Mouse (Mus musculus) midbrain, embryonic 11.5 days (tissue): ENCODE measurements around the gene Shq1. TPM values are rescaled to one million over a fixed set of nuclear protein-coding genes. Genes with fewer than 3 reads are reported as not detected.
A peak's percentile ranks its signal among the peaks of the same experiment; 100 is the strongest.

Source experiments
- ATAC-seq: fragments of 200-750 bp; cut with Nextera tagmentation; 2 replicates; pipeline ENCODE4 v1.8.0; 2017; ENCODE audit warnings: moderate TSS enrichment, moderate library complexity; ENCODE audit not compliant: low FRiP score
- DNase-seq: peaks from one replicate; pipeline ENCODE4 v3.0.0; 2015; ENCODE audit warnings: low spot score; ENCODE audit errors: missing footprints
- H3K27ac ChIP-seq: fragments of 300-500 bp; sonication (generic); 2 replicates; pipeline ENCODE4 v1.5.1; 2014; ENCODE audit warnings: low read depth, low read length
- H3K27me3 ChIP-seq: fragments of 300-500 bp; sonication (generic); 2 replicates; pipeline ENCODE4 v1.6.1; 2014; ENCODE audit warnings: mild to moderate bottlenecking, low read length, moderate library complexity, mixed read lengths; ENCODE audit not compliant: control insufficient read depth, insufficient read depth
- H3K36me3 ChIP-seq: fragments of 300-500 bp; sonication (generic); 2 replicates; pipeline ENCODE4 v1.6.1; 2014; ENCODE audit warnings: mild to moderate bottlenecking, low read length, moderate library complexity, mixed read lengths; ENCODE audit not compliant: control insufficient read depth, insufficient read depth
- H3K4me1 ChIP-seq: fragments of 300-500 bp; sonication (generic); 2 replicates; pipeline ENCODE4 v1.6.1; 2014; ENCODE audit warnings: low read length; ENCODE audit not compliant: control insufficient read depth, insufficient read depth
- H3K4me2 ChIP-seq: fragments of 300-500 bp; sonication (generic); 2 replicates; pipeline ENCODE4 v1.6.1; 2014; ENCODE audit warnings: mild to moderate bottlenecking, moderate library complexity
- H3K4me3 ChIP-seq: fragments of 300-500 bp; sonication (generic); 2 replicates; pipeline ENCODE4 v1.5.1; 2014; ENCODE audit warnings: low read depth, low read length
- H3K9ac ChIP-seq: fragments of 300-500 bp; sonication (generic); 2 replicates; pipeline ENCODE4 v1.6.1; 2014; ENCODE audit warnings: low read length
- H3K9me3 ChIP-seq: fragments of 300-500 bp; sonication (generic); 2 replicates; pipeline ENCODE4 v1.6.1; 2016; ENCODE audit warnings: low read length; ENCODE audit not compliant: control insufficient read depth
- WGBS: fragments of 180-500 bp; shearing (Covaris S2); extraction: QIAGEN DNeasy Blood & Tissue Kit; methylation state at CpG from one replicate; pipeline ENCODE4 v1.1.7; 2014; 5-methylcytosine and 5-hydroxymethylcytosine counted together
- polyA plus RNA-seq: library from polyadenylated mRNA; unstranded; fragments of >200 nt; fragmentation: Nextera tagmentation; extraction: Ambion mirVana; gene quantifications from 2 replicates; pipeline ENCODE4 v1.2.1, GENCODE M21; 2014

The Shq1 gene
- polyA plus RNA-seq, 1 experiment from 2014 or later, result 18.9 TPM

DNA sequence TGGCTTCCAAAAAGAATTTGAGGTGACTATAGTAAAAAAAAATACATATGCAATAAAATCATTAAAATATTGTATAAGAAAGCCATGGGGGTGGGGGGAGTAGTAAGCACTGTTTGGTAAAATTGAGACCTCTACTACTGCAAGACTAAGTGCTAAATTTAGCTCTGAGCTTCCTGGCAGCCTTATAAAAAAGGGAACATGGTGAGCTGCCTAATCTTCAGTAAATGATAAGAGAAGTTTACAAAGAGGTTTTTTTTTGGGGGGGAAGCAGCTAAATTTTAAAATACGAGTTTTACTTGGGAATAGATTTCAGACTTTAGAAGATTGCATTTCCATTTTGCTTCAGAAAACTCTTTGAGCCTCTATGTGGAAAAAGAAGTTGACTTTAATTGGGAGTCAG, 37.3 kb upstream of the Shq1 start:
- DNase-seq, result no peak

GRCm38 (mm10) chr6:100707557-100707956, 36.6 kb upstream of the Shq1 start:
- DNase-seq (peak; percentile 76), ATAC-seq (no peak)
- Histone ChIP-seq H3K9me3 (no peaks in the 10 kb centered on the region), H3K27ac (no peak overlapping the region), H3K27me3 (peaks cover 7% of the 10 kb centered on the region), H3K4me1 (peaks cover 6% of the 10 kb centered on the region; the same call in 1 of the 2 replicates), H3K36me3 (no peaks in the 10 kb centered on the region), H3K9ac (no peak overlapping the region), H3K4me3 (no peak overlapping the region), H3K4me2 (no peak overlapping the region)
- WGBS, result 42% methylated on average over 7 of the region's 7 CpGs

More for the DNA sequence above, 37.3 kb upstream of the Shq1 start:
- no peak overlapping the region for H3K4me2 ChIP-seq
- peaks cover 6% of the 10 kb centered on the region for H3K27me3 ChIP-seq
- no peak overlapping the region for H3K9ac ChIP-seq
- WGBS, result 86% methylated on average over 1 of the region's 1 CpGs
- H3K36me3 ChIP-seq, result no peaks in the 10 kb centered on the region
- no peak overlapping the region for H3K4me3 ChIP-seq
- ATAC-seq, result no peak
- H3K27ac ChIP-seq, result no peak overlapping the region
- H3K9me3 ChIP-seq, result no peaks in the 10 kb centered on the region
- peaks cover 6% of the 10 kb centered on the region; the same call in 1 of the 2 replicates for H3K4me1 ChIP-seq

DNA sequence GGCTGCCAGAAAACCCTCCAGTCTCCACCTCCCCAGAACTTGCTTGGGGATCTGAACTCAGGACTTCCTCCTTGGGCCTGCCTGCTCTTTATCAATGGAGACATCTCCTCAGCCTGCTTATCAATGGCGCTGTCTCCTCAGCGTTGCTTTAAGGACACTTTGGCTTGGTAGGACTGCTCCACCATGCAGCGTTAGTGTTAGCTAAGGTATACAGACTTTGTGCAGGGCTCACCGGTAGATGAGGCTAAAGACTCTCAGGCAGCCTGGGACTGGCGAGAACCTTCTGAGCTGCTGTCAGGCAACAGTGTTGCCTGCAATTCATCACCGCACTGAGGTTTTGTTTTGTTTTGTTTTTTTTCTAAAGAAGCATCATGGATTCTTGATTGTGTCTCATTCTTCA, 35.9 kb upstream of the Shq1 start:
- peaks cover 7% of the 10 kb centered on the region for H3K27me3 ChIP-seq
- no peak overlapping the region for H3K4me3 ChIP-seq
- H3K9ac ChIP-seq, result no peak overlapping the region
- no peaks in the 10 kb centered on the region for H3K36me3 ChIP-seq
- peak; percentile 87 for DNase-seq
- 82% methylated on average over 6 of the region's 6 CpGs for WGBS
- H3K9me3 ChIP-seq, result no peaks in the 10 kb centered on the region
- H3K27ac ChIP-seq, result no peak overlapping the region
- peaks cover 6% of the 10 kb centered on the region; the same call in 1 of the 2 replicates for H3K4me1 ChIP-seq
- no peak overlapping the region for H3K4me2 ChIP-seq
- no peak for ATAC-seq

DNA sequence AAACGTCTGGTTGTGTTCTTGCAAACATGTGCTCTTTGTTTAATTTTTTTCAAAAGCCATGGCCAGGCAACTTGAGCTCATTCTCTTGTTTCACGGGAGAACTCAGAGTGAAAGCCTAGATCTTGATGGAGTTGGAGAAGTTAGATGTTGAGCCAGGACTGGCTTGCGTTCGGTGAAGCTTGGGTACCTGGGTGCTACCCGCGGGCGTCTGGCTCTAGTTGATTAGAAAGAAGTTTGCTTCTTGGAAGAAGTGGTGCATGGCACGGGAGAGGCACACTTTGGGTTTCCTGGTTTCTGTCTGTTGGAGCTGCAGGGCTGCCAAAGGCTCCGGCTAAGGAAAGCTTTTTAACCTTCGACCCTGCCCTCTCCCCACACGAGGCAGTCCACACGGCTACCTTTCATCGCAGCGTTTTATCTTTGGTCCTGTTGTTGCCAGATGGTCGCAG, 34.4 kb upstream of the Shq1 start:
- Histone ChIP-seq H3K27me3 (peaks cover 7% of the 10 kb centered on the region), H3K36me3 (no peaks in the 10 kb centered on the region), H3K27ac (no peak overlapping the region), H3K4me2 (peak overlapping the region; percentile 63), H3K4me1 (peaks cover 6% of the 10 kb centered on the region; the same call in 1 of the 2 replicates), H3K9me3 (no peaks in the 10 kb centered on the region), H3K4me3 (peak overlapping the region; percentile 45), H3K9ac (no peak overlapping the region; the same call in 1 of the 2 replicates)
- under 1% methylated on average over 15 of the region's 15 CpGs for WGBS
- DNase-seq (peak; percentile 95), ATAC-seq (no peak)

DNA sequence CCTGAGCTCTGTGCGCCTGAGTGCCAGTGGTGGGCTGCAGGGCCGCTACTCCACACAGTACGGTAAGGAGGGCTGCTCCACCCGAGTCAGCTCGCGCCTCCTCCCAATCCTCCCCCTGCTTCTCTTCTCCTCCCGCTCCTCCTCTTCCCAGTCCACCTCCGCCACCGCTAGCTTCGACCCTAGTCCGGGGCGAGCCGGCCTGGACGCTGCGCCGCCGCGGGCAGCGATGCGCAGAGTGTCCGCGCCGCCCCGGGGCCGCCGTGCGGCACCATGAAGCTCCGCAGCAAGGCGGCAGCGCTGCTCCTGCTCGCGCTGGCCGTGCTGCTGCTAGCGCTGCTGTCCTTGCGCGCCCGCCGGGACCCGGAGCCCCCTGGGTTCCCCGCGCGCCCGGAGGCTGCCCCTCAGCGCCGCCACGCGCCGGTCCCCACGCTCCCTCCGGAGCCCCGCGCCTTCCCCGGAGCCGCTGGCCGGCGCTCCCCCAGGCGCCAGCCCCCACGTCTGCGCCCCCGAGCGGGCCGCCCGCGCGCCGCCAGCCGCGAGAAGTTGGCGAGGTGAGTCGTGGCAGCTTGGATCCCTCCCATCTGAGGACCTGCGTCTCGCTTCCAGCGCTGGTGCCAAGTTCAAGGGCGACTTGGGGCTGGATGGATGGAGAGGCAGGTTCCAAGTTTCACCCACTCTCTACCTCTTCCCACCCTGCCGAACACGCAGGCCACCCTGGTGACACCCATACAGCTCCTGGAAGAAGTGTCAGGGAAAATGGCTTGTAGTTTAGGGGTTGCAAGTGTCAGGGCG, 33.8 kb upstream of the Shq1 start, which contains the start of gene Gxylt2:
Gxylt2 (plus strand) TSS at position 161 of the 792 bp plus-strand sequence.
- H3K4me2 ChIP-seq, result peak within 1 kb of the TSS; percentile 63
- no peak within 1 kb of the TSS for H3K27ac ChIP-seq
- peak within 1 kb of the TSS; percentile 43 for H3K9ac ChIP-seq
- WGBS, result under 1% methylated on average over 57 of the region's 77 CpGs
- H3K4me1 ChIP-seq, result peaks cover 6% of the 10 kb centered on the region; the same call in 1 of the 2 replicates
- peaks cover 7% of the 10 kb centered on the region for H3K27me3 ChIP-seq
- no peaks in the 10 kb centered on the region for H3K9me3 ChIP-seq
- ATAC-seq, result peak; percentile 90
- no peaks in the 10 kb centered on the region for H3K36me3 ChIP-seq
- peak; percentile 94 for DNase-seq
- H3K4me3 ChIP-seq, result peak within 1 kb of the TSS; percentile 45

GRCm38 (mm10) chr6:100704197-100704573, 33.2 kb upstream of the Shq1 start:
- Histone ChIP-seq H3K9me3 (no peaks in the 10 kb centered on the region), H3K27ac (no peak overlapping the region), H3K9ac (peak overlapping the region; percentile 43), H3K4me1 (peaks cover 6% of the 10 kb centered on the region; the same call in 1 of the 2 replicates), H3K27me3 (peaks cover 7% of the 10 kb centered on the region), H3K4me3 (peak overlapping the region; percentile 45), H3K4me2 (peak overlapping the region; percentile 63), H3K36me3 (no peaks in the 10 kb centered on the region)
- WGBS, result 31% methylated on average over 8 of the region's 8 CpGs
- DNase-seq (no peak), ATAC-seq (peak; percentile 54)

DNA sequence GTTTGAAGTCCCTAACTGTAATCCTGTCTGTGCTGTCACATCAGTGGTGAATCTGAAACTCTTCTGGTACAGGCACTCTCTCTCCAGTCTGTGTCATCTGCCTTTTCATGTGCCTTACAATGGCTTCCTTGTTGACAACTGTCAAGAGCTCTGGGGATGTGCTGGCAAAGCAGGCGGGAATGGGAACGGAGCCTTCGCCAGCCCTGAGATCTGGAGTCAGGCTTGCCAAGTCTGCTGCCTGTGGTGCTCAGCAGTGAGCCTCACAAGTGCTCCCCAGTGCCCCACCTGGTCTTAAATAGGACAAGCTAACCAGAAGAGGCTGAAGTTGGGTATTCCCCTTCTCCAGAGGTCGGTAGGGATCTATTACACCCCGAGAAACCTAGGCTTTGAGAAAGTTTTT, 29.8 kb upstream of the Shq1 start:
- Histone ChIP-seq H3K36me3 (no peaks in the 10 kb centered on the region), H3K9me3 (no peaks in the 10 kb centered on the region), H3K27ac (no peak overlapping the region), H3K9ac (no peak overlapping the region), H3K27me3 (peaks cover 7% of the 10 kb centered on the region), H3K4me3 (no peak overlapping the region), H3K4me2 (no peak overlapping the region), H3K4me1 (peaks cover 5% of the 10 kb centered on the region; the same call in 1 of the 2 replicates)
- WGBS, result 80% methylated on average over 5 of the region's 5 CpGs
- no peak for ATAC-seq
- DNase-seq, result no peak

DNA sequence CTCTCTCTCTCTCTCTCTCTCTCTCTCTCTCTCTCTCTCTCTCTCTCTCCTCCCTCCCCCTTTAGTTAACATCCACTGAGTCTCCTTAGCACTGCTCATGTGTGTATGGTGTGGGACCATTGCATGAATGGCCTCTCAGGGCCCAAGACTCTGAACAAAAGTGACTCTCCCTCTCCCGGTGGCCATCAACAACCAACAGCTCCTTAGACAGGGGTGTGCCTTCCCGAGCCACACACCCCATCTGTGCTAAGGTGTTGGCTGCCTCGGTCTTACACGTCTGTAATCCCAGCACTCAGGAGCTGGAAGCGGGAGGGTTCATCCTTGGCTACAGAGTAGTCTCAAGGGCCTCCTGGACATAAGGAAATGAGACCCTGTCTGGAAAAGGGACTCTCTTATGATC, 29.0 kb upstream of the Shq1 start:
- H3K9ac ChIP-seq, result no peak overlapping the region
- no peak overlapping the region for H3K27ac ChIP-seq
- 88% methylated on average over 5 of the region's 5 CpGs for WGBS
- H3K4me2 ChIP-seq, result no peak overlapping the region
- no peak overlapping the region for H3K4me3 ChIP-seq
- no peaks in the 10 kb centered on the region for H3K4me1 ChIP-seq
- ATAC-seq (no peak), DNase-seq (no peak)
- no peaks in the 10 kb centered on the region for H3K9me3 ChIP-seq
- H3K27me3 ChIP-seq, result peaks cover 6% of the 10 kb centered on the region
- no peaks in the 10 kb centered on the region for H3K36me3 ChIP-seq

DNA sequence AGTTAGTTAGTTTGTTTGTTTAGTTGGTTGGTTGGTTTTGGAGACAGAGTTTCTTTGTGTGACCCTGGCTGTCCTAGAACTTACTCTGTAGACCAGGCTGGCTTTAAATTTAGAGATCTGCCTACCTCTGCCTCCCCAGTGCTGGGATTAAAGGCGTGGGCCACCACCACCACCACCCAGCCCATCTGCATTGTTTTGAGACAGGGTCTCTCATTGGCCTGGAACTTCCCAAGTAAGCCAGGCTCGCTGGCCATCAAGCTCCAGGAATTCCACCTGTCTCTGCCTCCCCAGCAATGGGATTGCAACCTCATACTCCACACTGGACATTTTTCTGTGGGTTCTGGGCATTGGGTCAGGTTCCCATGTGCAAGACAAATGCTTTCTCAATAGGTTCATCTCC, 15.4 kb upstream of the Shq1 start:
- Histone ChIP-seq H3K27me3 (no peaks in the 10 kb centered on the region), H3K4me2 (no peak overlapping the region), H3K4me1 (no peaks in the 10 kb centered on the region), H3K9me3 (no peaks in the 10 kb centered on the region), H3K36me3 (no peaks in the 10 kb centered on the region), H3K27ac (no peak overlapping the region), H3K4me3 (no peak overlapping the region), H3K9ac (no peak overlapping the region)
- DNase-seq, result no peak
- 88% methylated on average over 2 of the region's 2 CpGs for WGBS
- no peak for ATAC-seq
